Mouse (Mus musculus) stomach, embryonic 16.5 days (tissue): ENCODE data around the gene Ppp1r15a. TPM values are rescaled to one million over a fixed set of nuclear protein-coding genes. Genes with fewer than 3 reads are reported as not detected.

Source experiments
- polyA plus RNA-seq: library from polyadenylated mRNA; unstranded; fragments of >200 nt; fragmentation: Nextera tagmentation; extraction: Ambion mirVana; gene quantifications from 2 replicates; pipeline ENCODE4 v1.2.1, GENCODE M21; 2015

The Ppp1r15a gene
- polyA plus RNA-seq, 1 experiment from 2014 or later: 25.5 TPM

Other genes with a start within 250 kb of the Ppp1r15a start
- gene Slc6a21, start 248.8 kb downstream of the Ppp1r15a start, polyA plus RNA-seq: not detected in 2 replicates
- 30.1 and 32.2 TPM in 2 replicates for gene Trpm4, start 192.5 kb downstream of the Ppp1r15a start, polyA plus RNA-seq
- gene Hrc, start 191.0 kb downstream of the Ppp1r15a start, polyA plus RNA-seq: 1.0 and 3.1 TPM in 2 replicates
- 5.5 and 6.3 TPM in 2 replicates for gene Ppfia3, start 159.2 kb downstream of the Ppp1r15a start, polyA plus RNA-seq
- gene Lin7b, start 155.7 kb downstream of the Ppp1r15a start, polyA plus RNA-seq: 4.6 and 5.5 TPM in 2 replicates
- gene Snrnp70, start 130.5 kb downstream of the Ppp1r15a start, polyA plus RNA-seq: 150 and 162 TPM in 2 replicates
- gene Kcna7, start 120.6 kb downstream of the Ppp1r15a start, polyA plus RNA-seq: 0.09 TPM in 1 of 2 replicates, not detected in the other
- gene Ntf5, start 112.6 kb downstream of the Ppp1r15a start, polyA plus RNA-seq: 1.3 and 1.6 TPM in 2 replicates
- not detected in 2 replicates for gene Lhb, start 105.4 kb downstream of the Ppp1r15a start, polyA plus RNA-seq
- gene Gys1, start 91.4 kb downstream of the Ppp1r15a start, polyA plus RNA-seq: 46.3 and 47.3 TPM in 2 replicates
- gene Ruvbl2, start 88.2 kb downstream of the Ppp1r15a start, polyA plus RNA-seq: 115 and 118 TPM in 2 replicates
- 4,462 and 4,467 TPM in 2 replicates for gene Ftl1, start 66.4 kb downstream of the Ppp1r15a start, polyA plus RNA-seq
- gene Bax, start 59.4 kb downstream of the Ppp1r15a start, polyA plus RNA-seq: 116 and 142 TPM in 2 replicates
- gene Tulp2, start 44.4 kb downstream of the Ppp1r15a start, polyA plus RNA-seq: 1.4 and 1.5 TPM in 2 replicates
- gene Gm45808, start 39.5 kb downstream of the Ppp1r15a start, polyA plus RNA-seq: not detected in 2 replicates
- 2.0 and 2.2 TPM in 2 replicates for gene Dhdh, start 37.5 kb downstream of the Ppp1r15a start, polyA plus RNA-seq
- 229 and 262 TPM in 2 replicates for gene Nucb1, start 15.9 kb downstream of the Ppp1r15a start, polyA plus RNA-seq
- gene Plekha4, start 62 bp upstream of the Ppp1r15a start, polyA plus RNA-seq: 2.7 and 3.9 TPM in 2 replicates
- 2.9 and 4.8 TPM in 2 replicates for gene Hsd17b14, start 28.6 kb upstream of the Ppp1r15a start, polyA plus RNA-seq
- gene Bcat2, start 43.9 kb upstream of the Ppp1r15a start, polyA plus RNA-seq: 95.7 and 109 TPM in 2 replicates
- 0.28 and 0.32 TPM in 2 replicates for gene Fgf21, start 89.2 kb upstream of the Ppp1r15a start, polyA plus RNA-seq
- gene Fut1, start 91.0 kb upstream of the Ppp1r15a start, polyA plus RNA-seq: 1.2 and 1.5 TPM in 2 replicates
- gene Izumo1, start 95.5 kb upstream of the Ppp1r15a start, polyA plus RNA-seq: 0.15 TPM in 1 of 2 replicates, not detected in the other
- 3.3 and 4.4 TPM in 2 replicates for gene Rasip1, start 101.2 kb upstream of the Ppp1r15a start, polyA plus RNA-seq
- gene Mamstr, start 113.7 kb upstream of the Ppp1r15a start, polyA plus RNA-seq: 10.9 and 14.2 TPM in 2 replicates
- 13.8 and 18.8 TPM in 2 replicates for gene Fut2, start 140.1 kb upstream of the Ppp1r15a start, polyA plus RNA-seq
- gene Ntn5, start 157.8 kb upstream of the Ppp1r15a start, polyA plus RNA-seq: 0.55 and 1.2 TPM in 2 replicates
- 2.9 and 3.4 TPM in 2 replicates for gene Sec1, start 168.1 kb upstream of the Ppp1r15a start, polyA plus RNA-seq
- 8.4 and 9.8 TPM in 2 replicates for gene Car11, start 173.6 kb upstream of the Ppp1r15a start, polyA plus RNA-seq
- gene Dbp, start 178.8 kb upstream of the Ppp1r15a start, polyA plus RNA-seq: 2.7 and 2.9 TPM in 2 replicates
- gene Rpl18, start 189.2 kb upstream of the Ppp1r15a start, polyA plus RNA-seq: 915 and 1,024 TPM in 2 replicates
- 38.9 and 45.9 TPM in 2 replicates for gene Sphk2, start 191.7 kb upstream of the Ppp1r15a start, polyA plus RNA-seq
- 16.0 and 24.7 TPM in 2 replicates for gene Fam83e, start 194.9 kb upstream of the Ppp1r15a start, polyA plus RNA-seq
- gene Spaca4, start 199.5 kb upstream of the Ppp1r15a start, polyA plus RNA-seq: 0.79 and 2.2 TPM in 2 replicates